Mouse (Mus musculus) monocyte, adult 2 months (primary cell): Measurements from ENCODE around the gene Pam.
"Not testable (repeated sequence)": the region's sequence is repeated elsewhere in the genome, so short reads cannot be mapped to it uniquely, and the experiment has no call there.

ENCODE experiments used
- DNase-seq, 2 experiments: peaks; one replicate each; pipeline ENCODE4 v3.0.0; 2022; ENCODE audit warnings: low spot score in 2 of 2, low read depth in 1 of 2

Gene Pam

GRCm38 (mm10) chr1:97769904-97770753, 325.3 kb downstream of the Pam start, which contains the start of the genes Gin1 and Ppip5k2:
Gene Gin1, plus strand, starts transcription at chr1:97770172.
Gene Ppip5k2, minus strand, starts transcription at chr1:97770411.
- DNase-seq: peak; percentile 77 to 86

DNA sequence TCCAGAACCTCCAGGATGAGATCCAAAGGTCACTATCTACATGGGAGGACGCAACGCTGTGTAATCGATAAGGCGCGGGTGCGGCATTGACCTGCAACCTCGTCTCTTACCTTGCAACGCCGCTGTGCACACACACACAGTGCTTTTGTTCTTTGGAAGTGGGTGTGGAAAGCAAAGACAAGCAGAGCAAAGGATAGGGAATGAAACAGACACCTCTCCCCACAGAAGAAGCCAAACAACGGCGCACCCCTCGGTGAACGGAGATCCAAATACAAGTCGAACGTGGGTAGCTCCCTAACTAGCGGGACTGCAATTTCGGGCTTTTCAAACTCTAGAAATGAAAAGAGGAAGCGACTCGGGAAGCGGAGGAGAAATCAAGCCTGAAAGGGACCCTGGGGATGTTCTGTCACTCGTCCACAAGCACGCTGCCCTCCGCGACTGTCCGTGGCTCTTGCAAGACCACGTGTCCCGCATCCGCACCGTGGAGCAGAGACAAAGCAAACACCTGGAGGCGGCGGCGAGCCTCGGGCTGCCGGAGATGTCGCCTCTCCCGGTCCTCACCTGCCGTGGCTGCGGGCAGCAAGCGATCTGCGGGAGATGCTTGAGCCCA, 326.0 kb downstream of the Pam start:
- no peak for DNase-seq

GRCm38 (mm10) chr1:97768906-97769293, 326.5 kb downstream of the Pam start:
- DNase-seq: no peak

GRCm38 (mm10) chr1:97768089-97768488, 327.4 kb downstream of the Pam start:
- DNase-seq: no peak

GRCm38 (mm10) chr1:97765712-97766111, 329.7 kb downstream of the Pam start:
- not testable (repeated sequence) for DNase-seq

GRCm38 (mm10) chr1:97761477-97761876, 334.0 kb downstream of the Pam start:
- DNase-seq: no peak

DNA sequence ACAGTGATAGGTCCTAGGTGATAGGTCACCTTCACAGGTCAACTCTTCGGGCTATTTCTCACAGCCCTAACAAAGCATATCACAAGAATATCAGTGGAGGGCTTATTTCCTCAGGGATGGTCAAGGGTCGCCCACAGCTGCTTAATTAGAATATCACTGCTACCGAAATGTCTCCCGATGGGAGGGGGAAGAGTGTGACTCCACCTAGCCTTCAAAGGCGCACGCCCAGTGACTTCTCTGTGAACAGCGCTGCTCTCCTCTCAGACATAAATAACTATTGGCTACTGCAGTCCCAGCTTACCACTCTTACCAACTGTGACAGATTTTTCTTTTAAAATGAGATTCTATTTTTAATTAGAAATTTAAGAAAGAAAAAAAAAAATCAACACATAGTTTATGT, 334.8 kb downstream of the Pam start:
- no peak for DNase-seq

DNA sequence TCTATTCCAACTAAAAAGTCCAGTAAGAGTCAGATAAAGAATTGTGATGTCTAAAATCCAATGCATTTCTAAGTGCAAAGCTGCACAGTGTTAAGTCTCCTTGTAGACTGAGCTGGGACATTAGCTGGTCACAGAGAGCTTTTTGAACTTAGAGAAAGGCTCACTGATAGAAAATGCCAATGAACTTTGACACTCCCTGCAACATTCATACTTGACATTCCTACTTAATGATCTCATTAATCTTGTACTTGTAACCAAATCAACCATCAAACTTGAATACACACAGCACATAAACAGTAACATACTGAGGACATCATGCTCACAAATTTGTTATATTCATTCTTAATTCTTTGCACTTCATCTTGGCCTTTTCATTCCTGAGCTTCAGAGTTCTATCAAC, 335.6 kb downstream of the Pam start:
- DNase-seq: no peak

DNA sequence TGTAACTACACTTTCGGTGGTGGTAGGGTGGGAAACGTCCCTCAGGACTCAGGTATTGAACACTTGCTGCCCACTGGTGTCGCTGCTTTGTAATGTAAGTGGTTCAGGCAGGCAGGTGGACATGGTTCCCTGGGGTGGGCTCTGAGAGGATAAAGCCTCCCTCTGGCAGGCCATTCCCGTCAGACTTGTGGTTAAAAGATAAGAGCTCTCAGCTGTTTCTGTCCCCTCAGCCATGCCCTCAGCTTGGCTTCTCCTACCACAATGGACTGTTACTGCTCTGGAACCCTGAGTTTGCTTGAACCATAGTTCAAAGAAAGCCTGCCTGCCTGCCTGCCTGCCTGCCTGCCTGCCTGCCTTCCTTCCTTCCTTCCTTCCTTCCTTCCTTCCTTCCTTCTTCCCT, 341.1 kb downstream of the Pam start:
- DNase-seq: no peak

GRCm38 (mm10) chr1:97753216-97753615, 342.2 kb downstream of the Pam start:
- no peak for DNase-seq

DNA sequence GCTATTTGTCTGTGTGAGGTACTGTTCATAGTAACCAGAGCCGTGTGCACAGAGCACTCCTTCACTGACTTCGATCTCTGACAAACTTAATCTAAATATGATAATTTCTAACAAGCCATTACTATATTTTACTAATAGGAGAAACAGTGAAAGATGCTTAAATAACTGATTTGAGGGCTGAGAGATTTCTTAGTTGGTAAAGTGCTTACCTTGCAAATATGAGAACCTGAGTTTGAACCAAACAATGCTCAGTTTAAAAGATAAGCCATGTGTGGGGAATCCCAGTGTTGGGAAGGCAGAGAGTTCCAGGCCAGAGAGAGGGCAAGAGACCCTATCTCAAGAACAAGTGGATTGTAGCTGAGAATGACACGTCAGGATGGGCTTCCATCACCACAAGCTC, 347.3 kb downstream of the Pam start:
- no peak for DNase-seq

GRCm38 (mm10) chr1:97746261-97746660, 349.2 kb downstream of the Pam start:
- DNase-seq: no peak

DNA sequence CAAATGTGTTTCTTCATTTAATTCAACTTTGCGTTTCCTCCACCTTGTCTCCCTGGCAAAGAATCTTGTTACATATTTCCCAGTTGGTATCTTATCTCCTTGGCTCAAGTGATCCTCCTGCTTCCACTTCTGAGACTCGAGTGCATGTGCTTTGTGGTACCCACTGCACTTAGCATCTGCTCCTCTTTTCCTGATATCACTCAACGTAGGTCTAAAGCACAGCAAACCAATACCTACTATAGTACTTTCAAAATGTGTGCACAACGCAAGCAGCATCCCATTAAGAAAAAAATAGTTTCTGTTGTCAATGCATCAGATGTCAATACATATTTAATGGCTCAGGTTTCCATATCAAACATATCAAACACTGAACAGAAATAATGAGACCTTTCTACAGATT, 349.7 kb downstream of the Pam start:
- no peak for DNase-seq
